Mouse (Mus musculus) liver, postnatal 0 days (tissue): ENCODE measurements at regions not wholly inside any gene's neighbourhood (a gene's known extent, or its start where the extent isn't known, plus 50 kb on each side); places are given as distances from the start of the nearest gene placed in this dataset.

ENCODE experiments used
- CTCF ChIP-seq: sonication (generic); IDR thresholded peaks from 2 replicates; pipeline ENCODE4 v1.5.1; 2016; ENCODE audit warnings: antibody characterized with exemption, low read depth
- EP300 ChIP-seq: IDR thresholded peaks from 2 replicates; pipeline ENCODE4 v1.6.1; 2016; ENCODE audit warnings: antibody characterized with exemption, low read depth, mild to moderate bottlenecking

DNA sequence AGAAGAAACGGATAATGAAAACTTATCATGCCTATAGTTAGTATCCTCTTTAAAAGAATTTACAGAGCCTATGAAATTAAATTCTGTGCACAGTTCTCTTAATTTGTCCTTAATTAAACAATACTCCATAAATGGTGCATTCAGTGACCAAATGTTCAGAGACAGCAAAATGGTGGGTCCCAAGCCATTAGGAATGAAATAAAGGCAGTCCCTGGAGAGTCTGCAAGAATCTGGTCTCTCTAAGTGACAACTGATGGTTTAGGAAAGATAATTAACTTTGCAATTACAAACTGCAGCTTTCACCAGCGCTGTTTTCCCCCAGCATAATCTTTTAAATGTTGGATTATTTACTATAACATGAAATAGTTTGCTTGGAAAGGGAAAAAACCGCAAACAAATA, 376.9 kb upstream of the Kcnh8 start:
- TF ChIP-seq CTCF, result no peak
- TF ChIP-seq EP300, result no peak
